8 mouse cellular contexts compared by ENCODE assay signal in genomic region chr2:72529358-72530319, GRCm38 (mm10). TPM values are rescaled to one million over a fixed set of nuclear protein-coding genes. Genes with fewer than 3 reads are reported as not detected.
DNase-seq lines count a peak whose midpoint lies in the region; ATAC-seq lines count a peak whose summit lies in the region.

No protein-coding gene starts in this region.

- H3K36me3 ChIP-seq in embryonic facial prominence, embryonic 15.5 days = no peaks in the 10 kb centered on the region
- no peaks in the 10 kb centered on the region for H3K36me3 ChIP-seq in neural tube, embryonic 13.5 days

- no peaks in the 10 kb centered on the region for H3K9me3 ChIP-seq in embryonic facial prominence, embryonic 15.5 days (replicated peaks)
- H3K9me3 ChIP-seq in neural tube, embryonic 13.5 days = no peaks in the 10 kb centered on the region

- no peak for ATAC-seq in embryonic facial prominence, embryonic 15.5 days (ENCODE audit: insufficient number of reproducible peaks, low FRiP score, low TSS enrichment, low read depth)
- ATAC-seq in neural tube, embryonic 13.5 days (ENCODE audit: low read depth) = peak; percentile 43; the same call in 1 of the 2 replicates

- no peak overlapping the region for H3K9ac ChIP-seq in embryonic facial prominence, embryonic 15.5 days
- H3K9ac ChIP-seq in neural tube, embryonic 13.5 days = peak overlapping the region; percentile 51

- H3K4me3 ChIP-seq in embryonic facial prominence, embryonic 15.5 days (replicated peaks) = peak overlapping the region; percentile 9
- H3K4me3 ChIP-seq in neural tube, embryonic 13.5 days = peak overlapping the region; percentile 22

- H3K4me1 ChIP-seq in embryonic facial prominence, embryonic 15.5 days = peaks cover 19% of the 10 kb centered on the region
- H3K4me1 ChIP-seq in neural tube, embryonic 13.5 days (replicated peaks) = peaks cover 13% of the 10 kb centered on the region

- DNase-seq in right cerebral cortex, adult 18-20 months = peak; percentile 37
- DNase-seq in right cerebral cortex, postnatal 14 days = no peak
- peak; percentile 37 to 52 for DNase-seq in layer of hippocampus, postnatal 10 days (ENCODE audit: low spot score in 2 of 2)
- no peak for DNase-seq in ovary, postnatal 14 days (ENCODE audit: low spot score)
- DNase-seq in adrenal gland, postnatal 4 days (ENCODE audit: low spot score in 2 of 2) = no peak
- no peak for DNase-seq in gastrocnemius, postnatal 14 days

- 28% methylated on average over 25 of the region's 25 CpGs for WGBS in embryonic facial prominence, embryonic 15.5 days
- WGBS in neural tube, embryonic 13.5 days = 21% methylated on average over 25 of the region's 25 CpGs

- peak overlapping the region; percentile 27 for H3K4me2 ChIP-seq in embryonic facial prominence, embryonic 15.5 days (replicated peaks)
- peak overlapping the region; percentile 54 for H3K4me2 ChIP-seq in neural tube, embryonic 13.5 days

- peak overlapping the region; percentile 12; the same call in 1 of the 2 replicates for H3K27ac ChIP-seq in embryonic facial prominence, embryonic 15.5 days (replicated peaks)
- peak overlapping the region; percentile 65 for H3K27ac ChIP-seq in neural tube, embryonic 13.5 days (replicated peaks)

- no peaks in the 10 kb centered on the region for H3K27me3 ChIP-seq in embryonic facial prominence, embryonic 15.5 days
- H3K27me3 ChIP-seq in neural tube, embryonic 13.5 days = peaks cover 13% of the 10 kb centered on the region

- intact Hi-C loops in gastrocnemius, postnatal 14 days (cut with DNase I; ENCODE audit: low total_unique reads) = no loop called here

RNA-seq across cellular contexts. Expression of gene Cdca7, which starts 53.7 kb away (rescaled TPM):
- 102 and 103 TPM in 2 replicates for polyA plus RNA-seq in embryonic facial prominence, embryonic 15.5 days (2015; fragmentation: Nextera tagmentation; extraction: Ambion mirVana)
- 1 to 10 TPM; 8.0 to 9.8 TPM for total RNA-seq in layer of hippocampus, postnatal 10 days (2021)
- polyA plus RNA-seq in neural tube, embryonic 13.5 days (2015; fragmentation: Nextera tagmentation; extraction: Ambion mirVana) = 24.6 and 36.4 TPM in 2 replicates
- 10 to 100 TPM; 22.9 to 25.7 TPM for total RNA-seq in adrenal gland, postnatal 4 days (2021)
- 1 to 10 TPM; 1.0 to 2.4 TPM for total RNA-seq in gastrocnemius, postnatal 14 days (2021)

Comparison
In these comparisons a context has a peak if more than half of its experiments do, and no peak if none do; other contexts are left out.
1. DNase-seq: peak in right cerebral cortex, adult 18-20 months (single experiment) and layer of hippocampus, postnatal 10 days (2 of 2); none in right cerebral cortex, postnatal 14 days (single experiment), ovary, postnatal 14 days (single experiment), adrenal gland, postnatal 4 days (0 of 2) and gastrocnemius, postnatal 14 days (single experiment).